Mouse (Mus musculus): ENCODE data around the gene Rab7.
"Not testable (repeated sequence)": the region's sequence is repeated elsewhere in the genome, so short reads cannot be mapped to it uniquely, and the experiment has no call there.

Rab7 gene

GRCm38 (mm10) chr6:88053228-88054080 lies 8.4 kb upstream of the Rab7 start:
- no peak for DNase-seq (ENCODE audit: low read depth)

GRCm38 (mm10) chr6:88051206-88051605 lies 6.1 kb upstream of the Rab7 start:
- no peak for DNase-seq (ENCODE audit: low read depth)

DNA sequence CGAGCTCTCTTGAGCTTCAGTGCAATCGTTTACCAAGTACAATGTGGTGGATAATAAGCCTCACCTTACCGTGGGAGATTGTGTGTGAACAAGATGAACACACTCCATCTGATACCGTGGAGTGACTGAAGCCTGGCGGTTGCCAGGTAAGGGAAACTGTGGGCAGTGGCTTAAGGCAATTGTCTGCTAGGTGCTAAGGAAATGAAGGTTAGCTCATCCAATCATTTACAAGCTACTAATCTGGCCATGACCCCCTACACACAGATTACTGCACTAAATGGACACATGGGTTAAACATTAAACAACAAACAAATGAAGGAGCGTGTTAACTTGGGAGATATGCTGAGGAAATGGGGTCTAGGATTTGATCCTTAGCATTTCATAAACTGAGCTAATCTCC lies 3.9 kb upstream of the Rab7 start:
- no peak for DNase-seq (ENCODE audit: low read depth)

DNA sequence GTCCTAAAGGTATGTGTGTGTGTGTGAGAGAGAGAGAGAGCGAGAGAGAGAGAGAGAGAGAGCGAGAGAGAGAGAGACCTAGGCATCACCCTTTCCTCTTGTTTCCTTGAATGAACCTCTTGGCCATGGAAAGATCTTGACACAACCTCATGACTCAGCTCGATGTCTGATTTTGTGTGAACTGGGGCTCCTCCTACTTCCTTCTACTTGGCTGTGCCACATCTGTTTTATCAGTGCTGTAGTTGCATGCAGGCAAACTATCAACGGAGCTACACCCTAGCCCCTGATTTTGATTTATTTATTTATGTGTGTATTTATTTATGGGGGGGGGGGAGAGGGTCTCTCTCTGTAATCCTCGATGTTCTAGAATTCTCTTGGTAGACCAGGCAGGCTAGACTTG lies 2.8 kb upstream of the Rab7 start:
- DNase-seq (ENCODE audit: low read depth), result no peak

- no peak for DNase-seq (ENCODE audit: low read depth)
These were observed 316 bp upstream of the Rab7 start for GRCm38 (mm10) chr6:88045406-88045766.

- DNase-seq (ENCODE audit: low read depth), result no peak
These were observed 865 bp downstream of the Rab7 start for GRCm38 (mm10) chr6:88044234-88044576.

GRCm38 (mm10) chr6:88042336-88042735 lies 2.7 kb downstream of the Rab7 start:
- DNase-seq (ENCODE audit: low read depth), result no peak

DNA sequence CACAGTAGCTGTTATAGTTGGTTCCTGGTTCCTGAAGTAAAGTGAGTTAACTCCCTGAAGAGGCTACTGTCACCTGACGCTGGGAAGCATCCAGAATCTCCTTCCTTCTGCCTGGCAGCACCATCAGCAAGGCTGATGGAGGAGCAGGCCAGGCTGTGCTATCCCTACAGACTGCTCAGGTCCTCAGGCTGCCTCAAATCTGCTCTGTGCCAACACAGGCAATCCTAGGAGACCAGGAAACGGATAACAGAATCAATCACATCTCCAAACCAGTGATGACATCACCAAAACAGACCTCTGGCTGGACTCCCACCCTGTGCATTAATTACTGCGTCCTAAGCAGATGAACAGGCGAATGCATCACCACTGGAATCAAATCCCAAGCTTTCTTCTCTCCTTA lies 3.8 kb downstream of the Rab7 start:
- no peak for DNase-seq (ENCODE audit: low read depth)

- no peak for DNase-seq (ENCODE audit: low read depth)
These were observed 5.6 kb downstream of the Rab7 start for GRCm38 (mm10) chr6:88039426-88039825.

- DNase-seq (ENCODE audit: low read depth), result no peak
These were observed 7.5 kb downstream of the Rab7 start for GRCm38 (mm10) chr6:88037471-88038045.

DNA sequence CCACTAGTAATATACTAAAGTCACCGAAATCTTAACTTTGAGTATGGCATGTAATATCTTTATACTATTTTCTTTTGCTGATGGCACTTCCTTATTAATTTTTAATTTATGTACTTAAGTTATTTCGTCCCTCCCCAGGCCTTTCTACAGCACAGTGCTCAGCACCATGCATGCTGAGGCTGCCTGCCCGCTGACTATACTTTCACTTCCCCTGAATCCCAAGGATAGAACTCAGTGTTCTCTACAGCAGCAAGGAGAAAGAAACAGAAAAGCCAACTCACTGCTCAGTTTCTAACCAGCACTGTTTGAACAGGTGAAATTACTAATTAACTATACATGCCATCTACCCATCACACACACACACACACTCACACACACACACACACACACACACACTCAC lies 11.6 kb downstream of the Rab7 start:
- no peak for DNase-seq (ENCODE audit: low read depth)

- DNase-seq (ENCODE audit: low read depth), result no peak
These were observed 14.6 kb downstream of the Rab7 start for GRCm38 (mm10) chr6:88030432-88030831.

- DNase-seq (ENCODE audit: low read depth), result no peak
These were observed 17.7 kb downstream of the Rab7 start for GRCm38 (mm10) chr6:88027390-88027789.

DNA sequence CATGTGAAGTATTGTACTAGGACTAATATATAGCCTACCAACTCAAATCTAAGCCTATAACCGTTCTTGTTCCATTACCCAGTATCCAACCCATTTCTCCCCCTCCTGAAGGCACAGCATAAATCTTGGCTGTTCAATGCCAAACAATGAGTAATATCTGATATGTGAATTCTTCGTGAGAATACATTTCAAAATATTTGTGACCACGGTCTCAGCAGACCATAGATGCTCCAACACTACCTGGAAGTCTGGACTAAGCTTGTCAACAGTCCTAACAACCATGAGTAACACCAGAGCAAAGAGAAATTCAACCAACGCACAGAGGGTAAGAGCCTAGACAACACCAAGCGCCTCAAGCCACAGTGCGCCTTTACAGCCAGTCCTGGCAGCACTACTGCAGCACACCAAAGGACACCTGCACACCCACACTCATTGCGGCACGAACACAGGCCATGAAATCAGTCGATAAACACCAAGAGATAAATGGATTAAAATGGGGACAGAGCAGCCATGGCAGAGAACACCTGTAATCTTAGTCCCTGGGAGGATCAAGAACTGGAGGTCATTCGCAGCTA lies 21.7 kb downstream of the Rab7 start:
- no peak for DNase-seq (ENCODE audit: low read depth)

DNA sequence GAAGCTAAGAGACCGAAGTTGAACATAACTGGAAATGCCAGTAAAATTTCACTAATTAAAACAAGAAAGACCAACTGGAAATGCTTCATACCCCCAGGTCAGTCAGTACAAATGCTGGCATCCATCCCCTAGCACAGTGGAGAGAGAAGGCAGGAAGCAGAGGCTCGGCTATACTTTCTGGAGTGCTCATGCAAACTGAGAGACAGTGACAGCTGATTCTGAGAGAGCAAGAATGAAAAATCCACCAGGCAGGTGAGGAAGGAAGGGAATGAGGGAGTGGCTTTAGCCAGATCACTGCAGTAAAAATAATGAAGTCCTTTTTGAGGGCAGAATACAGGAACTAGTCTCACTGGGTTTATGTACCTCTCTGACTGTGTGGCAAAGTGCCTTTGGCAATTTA lies 25.9 kb downstream of the Rab7 start:
- no peak for DNase-seq (ENCODE audit: low read depth)

- DNase-seq (ENCODE audit: low read depth), result no peak
These were observed 27.2 kb downstream of the Rab7 start for GRCm38 (mm10) chr6:88017821-88018220.

GRCm38 (mm10) chr6:88015797-88016196 lies 29.3 kb downstream of the Rab7 start:
- DNase-seq (ENCODE audit: low read depth), result no peak

DNA sequence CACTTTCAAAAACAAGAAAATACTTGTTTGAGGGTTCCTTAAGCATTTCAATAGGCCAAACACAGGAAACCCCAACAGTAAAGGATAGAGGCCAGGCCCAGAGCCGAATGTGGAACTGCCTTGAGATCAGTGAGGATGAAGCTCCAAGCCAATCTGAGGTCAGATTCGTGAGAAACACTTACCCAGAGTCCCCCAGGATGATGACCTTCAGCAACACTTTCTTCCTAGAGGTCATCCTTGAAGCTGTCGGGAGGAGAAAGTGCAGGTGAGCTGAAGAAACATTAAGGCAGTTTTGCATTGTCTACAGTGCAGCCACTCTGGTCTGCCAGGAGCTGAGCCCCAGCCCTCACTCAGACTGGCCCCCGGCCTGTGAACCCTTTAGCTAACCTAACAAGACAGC lies 31.6 kb downstream of the Rab7 start:
- DNase-seq (ENCODE audit: low read depth), result no peak

DNA sequence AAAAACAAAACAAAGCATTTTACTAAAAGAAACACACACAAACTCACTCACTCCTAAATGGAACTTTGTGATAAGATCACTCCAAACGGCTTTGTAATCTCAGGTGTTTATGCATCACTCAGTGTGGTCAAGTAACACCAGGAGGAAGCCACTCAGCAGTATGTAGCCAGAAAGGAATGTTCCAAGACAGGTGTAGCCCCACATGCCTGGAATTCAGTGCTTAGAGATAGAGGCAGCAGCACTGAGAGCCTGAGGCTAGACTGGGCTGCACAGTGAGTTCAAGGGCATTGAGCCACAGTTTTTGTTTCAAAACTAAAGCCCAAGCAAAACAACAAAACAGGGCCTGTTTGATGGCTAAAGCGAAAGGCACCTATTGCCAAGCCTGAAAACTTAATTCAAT lies 32.5 kb downstream of the Rab7 start:
- DNase-seq (ENCODE audit: low read depth), result no peak

GRCm38 (mm10) chr6:88011106-88011505 lies 34.0 kb downstream of the Rab7 start:
- not testable (repeated sequence) for DNase-seq (ENCODE audit: low read depth)

- no peak for DNase-seq (ENCODE audit: low read depth)
These were observed 35.9 kb downstream of the Rab7 start for GRCm38 (mm10) chr6:88009209-88009608.

DNA sequence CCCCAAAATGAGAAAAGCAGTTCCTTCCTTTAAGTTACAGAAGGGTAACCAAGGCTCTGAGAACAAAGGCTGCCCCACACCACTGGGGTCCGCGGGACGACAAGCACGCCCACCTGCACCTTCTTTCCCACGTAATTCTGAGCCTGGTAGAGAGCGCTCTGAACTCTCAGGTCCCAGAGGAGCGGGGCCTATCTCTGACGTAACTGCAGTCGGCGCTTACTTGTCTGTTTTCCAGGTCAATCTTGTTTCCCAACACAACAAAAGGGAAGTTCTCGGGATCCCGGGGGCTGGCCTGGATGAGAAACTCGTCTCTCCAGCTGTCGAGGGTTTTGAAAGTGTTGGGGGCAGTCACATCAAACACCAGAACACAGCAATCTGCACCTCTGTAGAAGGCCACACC lies 40.3 kb downstream of the Rab7 start:
- DNase-seq (ENCODE audit: low read depth), result not testable (repeated sequence)

- DNase-seq (ENCODE audit: low read depth), result no peak
These were observed 41.6 kb downstream of the Rab7 start for GRCm38 (mm10) chr6:88003439-88003838.

DNA sequence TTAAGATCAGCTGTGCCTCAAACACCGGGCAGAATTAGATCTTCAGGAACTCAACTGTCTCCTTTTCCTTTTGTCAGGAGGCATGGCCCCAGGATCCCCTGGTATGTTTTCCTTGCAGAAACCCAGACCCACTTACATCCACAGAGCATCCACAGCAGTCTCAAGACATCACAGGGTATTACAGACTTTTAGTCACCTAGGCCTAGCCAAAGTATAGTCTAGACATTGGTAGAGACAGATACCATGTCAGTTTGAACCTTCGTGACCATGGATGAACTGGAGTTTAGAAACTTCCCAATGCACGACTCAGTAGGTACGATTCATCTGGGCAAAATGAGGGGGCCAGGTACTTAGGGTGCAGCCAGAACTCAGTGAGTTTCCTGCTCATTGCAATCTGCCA lies 46.7 kb downstream of the Rab7 start:
- no peak for DNase-seq (ENCODE audit: low read depth)

All from fibroblast of lung, adult 2 months (primary cell).